Mouse (Mus musculus) adrenal gland, adult 18-20 months (tissue): ENCODE data around the gene Map1b. TPM values are rescaled to one million over a fixed set of nuclear protein-coding genes. Genes with fewer than 3 reads are reported as not detected.

Source experiments
- DNase-seq, 2 experiments: peaks; one replicate each; pipeline ENCODE4 v3.0.0; 2021 to 2022; ENCODE audit warnings: low spot score in 2 of 2
- total RNA-seq, 2 experiments: library from RNA; stranded (reverse); gene quantifications; 1 replicate in 1 of 2; 2 replicates in 1 of 2; pipeline ENCODE4 v1.2.3; 2021

Map1b gene
- total RNA-seq, 2 experiments from 2014 or later: 78.5 to 120 TPM

- no peak for DNase-seq
Measured at GRCm38 (mm10) chr13:99493304-99493904, 22.9 kb downstream of the Map1b start.

GRCm38 (mm10) chr13:99492619-99493303 lies 23.6 kb downstream of the Map1b start:
- DNase-seq: no peak

- DNase-seq: no peak
Measured at GRCm38 (mm10) chr13:99489998-99490397, 26.3 kb downstream of the Map1b start.

GRCm38 (mm10) chr13:99489175-99489574 lies 27.2 kb downstream of the Map1b start:
- DNase-seq: no peak

GRCm38 (mm10) chr13:99485861-99486260 lies 30.5 kb downstream of the Map1b start:
- DNase-seq: no peak

- DNase-seq: no peak
Measured at GRCm38 (mm10) chr13:99485331-99485733, 31.0 kb downstream of the Map1b start.

- DNase-seq: no peak
Measured at GRCm38 (mm10) chr13:99484905-99485304, 31.4 kb downstream of the Map1b start.

GRCm38 (mm10) chr13:99483433-99483832 lies 32.9 kb downstream of the Map1b start:
- no peak for DNase-seq

- no peak for DNase-seq
Measured at GRCm38 (mm10) chr13:99475488-99475887, 40.9 kb downstream of the Map1b start.

- no peak for DNase-seq
Measured at GRCm38 (mm10) chr13:99475033-99475432, 41.3 kb downstream of the Map1b start.

GRCm38 (mm10) chr13:99474108-99474507 lies 42.2 kb downstream of the Map1b start:
- DNase-seq: no peak

GRCm38 (mm10) chr13:99472028-99472427 lies 44.3 kb downstream of the Map1b start:
- no peak for DNase-seq

GRCm38 (mm10) chr13:99470084-99470483 lies 46.3 kb downstream of the Map1b start:
- no peak for DNase-seq

GRCm38 (mm10) chr13:99468267-99468666 lies 48.1 kb downstream of the Map1b start:
- DNase-seq: no peak

- no peak for DNase-seq
Measured at GRCm38 (mm10) chr13:99466811-99467315, 49.5 kb downstream of the Map1b start.

- DNase-seq: no peak
Measured at GRCm38 (mm10) chr13:99466064-99466463, 50.3 kb downstream of the Map1b start.

- no peak for DNase-seq
Measured at GRCm38 (mm10) chr13:99464551-99464950, 51.8 kb downstream of the Map1b start.

- DNase-seq: no peak
Measured at GRCm38 (mm10) chr13:99461886-99462285, 54.5 kb downstream of the Map1b start.

- no peak for DNase-seq
Measured at GRCm38 (mm10) chr13:99459612-99460011, 56.7 kb downstream of the Map1b start.

GRCm38 (mm10) chr13:99458658-99459386 lies 57.5 kb downstream of the Map1b start:
- DNase-seq: no peak

- DNase-seq: no peak
Measured at GRCm38 (mm10) chr13:99454977-99455376, 61.4 kb downstream of the Map1b start.

GRCm38 (mm10) chr13:99452444-99452843 lies 63.9 kb downstream of the Map1b start:
- no peak for DNase-seq
